Mouse (Mus musculus): ENCODE results near the gene Gm20683. TPM values are rescaled to one million over a fixed set of nuclear protein-coding genes. Genes with fewer than 3 reads are reported as not detected.

The Gm20683 gene
- polyA plus RNA-seq, 1 experiment from 2014 or later, result 8.1 TPM

DNA sequence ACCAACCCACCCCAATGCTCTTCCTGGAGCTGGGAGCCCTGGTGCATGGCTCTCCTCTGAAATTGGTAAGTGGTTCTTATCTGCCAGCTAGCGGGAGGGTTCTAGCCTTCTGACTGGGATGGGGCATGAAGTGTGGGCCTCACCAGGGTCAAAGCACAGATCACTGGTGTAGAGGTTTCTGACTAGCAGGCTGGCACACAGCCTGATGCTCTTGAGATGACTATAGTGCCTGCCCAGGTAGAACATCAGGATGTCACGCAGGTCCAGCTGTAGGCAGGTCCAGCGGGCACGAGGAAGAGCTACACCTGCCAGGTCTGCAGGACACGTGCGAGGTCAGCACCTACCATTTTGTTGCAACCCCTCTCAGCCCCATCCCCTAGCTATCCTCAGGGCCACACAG is 18.7 kb upstream of the Gm20683 start:
- WGBS, result 94% methylated on average over 6 of the region's 6 CpGs

DNA sequence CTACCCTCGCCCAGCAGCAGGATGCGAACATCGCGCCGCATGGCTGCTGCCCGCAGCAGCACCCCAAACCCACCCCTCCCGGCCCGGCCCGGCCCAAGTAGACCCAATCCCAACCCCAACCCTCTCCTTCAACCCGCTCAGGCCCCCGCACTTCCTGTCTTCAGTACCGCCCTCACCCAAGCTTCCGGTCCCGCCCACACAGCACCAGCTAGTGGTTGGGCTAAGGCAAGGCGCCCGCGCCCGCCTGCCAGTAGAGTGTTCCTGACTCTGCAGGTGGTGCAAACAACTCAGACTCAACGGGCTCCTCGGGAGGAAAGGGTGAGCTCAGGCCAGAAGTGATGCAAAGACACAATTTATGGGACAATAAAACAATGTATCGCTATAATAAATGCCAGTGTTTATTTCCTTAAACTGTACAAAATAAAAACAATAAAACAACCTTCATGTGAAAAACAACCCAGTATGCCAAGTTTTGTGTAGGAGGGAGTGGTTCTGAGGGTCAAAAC is 2.9 kb upstream of the Gm20683 start, which contains the start of gene Rhot2:
Rhot2 (minus strand) TSS at position 456 of the 506 bp plus-strand sequence.
- peak within 1 kb of the TSS; percentile 90 for H3K4me3 ChIP-seq
- no peaks in the 10 kb centered on the region for H3K27me3 ChIP-seq
- H3K9ac ChIP-seq, result peak within 1 kb of the TSS; percentile 88
- ATAC-seq (ENCODE audit: low FRiP score), result peak; percentile 91
- H3K27ac ChIP-seq, result peak within 1 kb of the TSS; percentile 79
- H3K4me1 ChIP-seq (replicated peaks), result peaks cover 18% of the 10 kb centered on the region
- peak within 1 kb of the TSS; percentile 96 for H3K4me2 ChIP-seq
- 1% methylated on average over 21 of the region's 21 CpGs for WGBS
- H3K9me3 ChIP-seq, result no peaks in the 10 kb centered on the region
- peaks cover 61% of the 10 kb centered on the region for H3K36me3 ChIP-seq

More for the DNA sequence above, 18.7 kb upstream of the Gm20683 start:
- Histone ChIP-seq H3K27me3 (no peaks in the 10 kb centered on the region), H3K4me2 (peak overlapping the region; percentile 82), H3K27ac (no peak overlapping the region), H3K4me1 (replicated peaks) (peaks cover 26% of the 10 kb centered on the region), H3K9ac (peak overlapping the region; percentile 85), H3K36me3 (peaks cover 1% of the 10 kb centered on the region; the same call in 1 of the 2 replicates), H3K4me3 (peak overlapping the region; percentile 69), H3K9me3 (no peaks in the 10 kb centered on the region)
- no peak for ATAC-seq (ENCODE audit: low FRiP score)

DNA sequence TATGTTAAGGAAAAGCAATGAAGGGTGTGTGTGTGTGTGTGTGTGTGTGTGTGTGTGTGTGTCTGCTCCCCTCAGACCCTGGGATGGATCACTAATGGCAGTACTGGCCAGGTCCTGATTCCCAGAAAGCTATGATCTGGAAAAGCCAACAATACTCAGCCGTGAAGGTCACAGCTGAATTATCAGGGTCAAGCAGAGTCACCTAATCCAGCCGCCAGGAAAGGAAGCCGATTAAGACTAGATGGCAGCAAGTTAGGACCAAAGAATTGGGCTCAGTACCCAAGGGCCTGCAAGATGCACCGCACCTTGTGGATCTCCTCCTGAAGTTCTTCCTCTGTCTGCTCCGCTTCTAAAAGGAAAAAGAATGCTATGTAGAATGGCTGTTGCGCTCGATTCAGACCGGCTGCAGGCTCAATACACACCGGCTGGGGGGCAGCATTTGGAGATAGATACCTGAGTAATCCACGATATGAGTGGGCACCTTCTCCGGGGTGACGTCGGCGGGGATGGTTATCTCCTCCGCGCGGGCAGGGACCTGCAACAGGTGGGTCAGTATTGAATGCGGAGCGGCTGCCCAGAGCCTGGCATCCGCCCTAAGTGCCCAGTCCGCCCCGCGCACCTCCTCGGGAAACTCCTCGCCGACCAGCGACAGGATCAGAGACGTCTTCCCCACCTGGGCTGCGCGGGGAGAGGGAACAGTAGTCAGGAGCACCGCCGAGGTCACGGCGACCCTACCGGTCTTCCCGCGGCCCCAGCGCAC is 2.3 kb upstream of the Gm20683 start:
- no peak; the same call in 1 of the 2 replicates for ATAC-seq (ENCODE audit: low FRiP score)
- Histone ChIP-seq H3K4me3 (peak overlapping the region; percentile 90), H3K4me2 (peak overlapping the region; percentile 96), H3K4me1 (replicated peaks) (peaks cover 23% of the 10 kb centered on the region), H3K36me3 (peaks cover 61% of the 10 kb centered on the region), H3K9me3 (no peaks in the 10 kb centered on the region), H3K27ac (peak overlapping the region; percentile 79), H3K9ac (peak overlapping the region; percentile 88), H3K27me3 (no peaks in the 10 kb centered on the region)
- 6% methylated on average over 36 of the region's 38 CpGs for WGBS

DNA sequence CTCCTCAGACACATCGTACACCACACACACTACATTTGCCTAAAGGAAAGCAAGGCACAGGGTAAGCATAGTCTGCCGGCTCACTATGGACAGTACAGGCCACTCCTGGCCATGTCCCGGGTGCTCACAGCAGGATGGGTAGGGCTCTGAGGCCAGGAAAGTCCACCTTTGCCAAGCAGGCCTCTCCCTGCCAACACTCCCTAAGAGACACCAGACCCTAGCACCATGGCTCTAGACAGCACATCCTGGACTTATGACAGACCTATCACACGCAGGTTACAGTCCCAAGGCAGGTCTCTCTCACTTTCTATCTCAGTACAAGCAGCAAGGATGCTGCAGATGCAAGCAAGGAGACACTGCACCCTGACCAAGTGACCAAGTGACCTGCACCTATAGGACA is 1.6 kb upstream of the Gm20683 start:
- ATAC-seq (ENCODE audit: low FRiP score), result no peak
- Histone ChIP-seq H3K4me1 (replicated peaks) (peaks cover 29% of the 10 kb centered on the region), H3K9ac (peak overlapping the region; percentile 88), H3K4me3 (peak overlapping the region; percentile 90), H3K27ac (no peak overlapping the region), H3K27me3 (no peaks in the 10 kb centered on the region), H3K9me3 (no peaks in the 10 kb centered on the region), H3K4me2 (peak overlapping the region; percentile 96), H3K36me3 (peaks cover 58% of the 10 kb centered on the region)
- 96% methylated on average over 4 of the region's 4 CpGs for WGBS

DNA sequence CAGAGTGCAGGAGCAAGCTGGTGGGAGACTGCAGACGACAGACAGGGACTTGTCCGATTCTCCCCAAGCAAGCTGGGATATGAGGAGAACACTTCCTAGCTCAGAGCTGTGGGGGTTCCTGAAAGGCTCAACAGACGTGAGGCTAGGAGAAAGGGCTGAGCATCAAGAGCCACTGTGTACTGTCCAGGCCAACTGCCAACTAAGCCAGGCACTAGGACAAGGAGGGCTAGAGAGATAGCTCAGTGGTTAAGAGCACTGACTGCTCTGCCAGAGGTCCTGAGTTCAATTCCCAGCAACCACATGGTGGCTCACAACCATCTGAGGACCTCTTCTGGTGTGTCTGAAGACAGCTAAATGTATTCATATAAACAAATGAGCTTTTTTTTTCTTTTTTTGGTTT is 946 bp upstream of the Gm20683 start:
- peaks cover 57% of the 10 kb centered on the region for H3K36me3 ChIP-seq
- H3K4me1 ChIP-seq (replicated peaks), result peaks cover 35% of the 10 kb centered on the region
- no peak overlapping the region for H3K4me2 ChIP-seq
- ATAC-seq (ENCODE audit: low FRiP score), result no peak
- 80% methylated on average over 3 of the region's 3 CpGs for WGBS
- no peak overlapping the region for H3K4me3 ChIP-seq
- no peak overlapping the region for H3K9ac ChIP-seq
- H3K27me3 ChIP-seq, result no peaks in the 10 kb centered on the region
- no peaks in the 10 kb centered on the region for H3K9me3 ChIP-seq
- no peak overlapping the region for H3K27ac ChIP-seq

DNA sequence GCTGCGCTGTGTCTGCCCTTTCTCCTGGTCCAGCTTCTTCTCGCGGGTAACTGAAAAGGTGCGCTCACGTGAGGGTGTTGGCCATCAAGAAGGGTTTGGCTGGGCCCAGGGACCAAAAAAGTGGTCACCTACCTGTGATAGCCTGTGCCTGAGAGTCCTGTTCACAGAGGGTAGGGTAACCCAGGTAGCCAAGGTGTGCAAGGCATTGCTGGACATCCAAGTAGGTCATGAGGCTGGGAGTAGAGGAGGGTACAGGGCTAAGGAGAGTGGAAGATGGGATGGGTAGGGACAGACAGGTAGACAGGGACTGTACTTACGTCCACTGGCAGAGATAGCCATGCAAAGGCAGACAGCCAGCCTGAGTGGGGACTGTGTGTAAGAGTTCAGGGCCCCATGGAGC is 1.0 kb downstream of the Gm20683 start:
- peaks cover 55% of the 10 kb centered on the region for H3K4me1 ChIP-seq (replicated peaks)
- no peaks in the 10 kb centered on the region for H3K9me3 ChIP-seq
- 97% methylated on average over 6 of the region's 6 CpGs for WGBS
- no peak for ATAC-seq (ENCODE audit: low FRiP score)
- no peak overlapping the region for H3K4me3 ChIP-seq
- no peaks in the 10 kb centered on the region for H3K27me3 ChIP-seq
- H3K27ac ChIP-seq, result no peak overlapping the region
- H3K4me2 ChIP-seq, result no peak overlapping the region
- no peak overlapping the region for H3K9ac ChIP-seq
- H3K36me3 ChIP-seq, result peaks cover 51% of the 10 kb centered on the region

DNA sequence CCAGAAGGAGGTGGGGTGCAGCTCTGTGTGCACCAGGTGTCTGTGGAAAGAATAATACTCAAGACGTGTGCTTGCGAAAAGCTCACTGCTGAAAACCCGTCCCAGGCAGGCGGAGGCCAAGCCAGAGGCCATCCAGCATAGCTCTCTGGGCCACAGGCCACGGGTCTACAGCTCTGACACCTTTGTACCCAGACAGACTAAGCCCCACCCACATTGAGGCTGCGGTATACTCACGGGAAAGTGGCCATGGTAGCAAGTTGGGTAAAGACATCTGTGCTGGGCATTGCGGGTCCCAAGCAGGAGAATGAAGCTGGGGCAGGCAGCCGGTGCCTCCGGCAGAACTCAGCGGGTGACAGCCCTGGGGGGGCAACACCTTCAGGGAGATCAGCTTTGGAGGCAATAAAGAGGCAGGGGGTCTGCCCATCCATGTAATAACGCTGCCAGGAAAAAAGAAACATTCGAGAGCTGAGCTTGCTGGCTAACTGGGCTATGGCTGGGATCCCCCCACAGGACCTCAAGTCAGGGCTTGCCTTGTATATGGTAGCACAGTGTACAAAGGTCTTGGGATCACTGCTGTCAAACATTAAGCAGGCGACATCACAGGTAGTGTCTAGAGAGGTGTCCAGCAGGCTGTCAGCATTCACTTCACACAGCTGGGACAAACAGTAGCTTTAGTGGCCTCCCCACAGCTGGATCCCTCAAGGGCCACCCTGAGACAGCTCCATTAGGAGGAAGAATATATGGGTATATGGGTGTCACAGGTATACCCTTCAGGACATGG is 1.9 kb downstream of the Gm20683 start:
- H3K9ac ChIP-seq, result peak overlapping the region; percentile 46; the same call in 1 of the 2 replicates
- H3K27me3 ChIP-seq, result no peaks in the 10 kb centered on the region
- no peak overlapping the region for H3K4me3 ChIP-seq
- H3K9me3 ChIP-seq, result no peaks in the 10 kb centered on the region
- peaks cover 59% of the 10 kb centered on the region for H3K4me1 ChIP-seq (replicated peaks)
- no peak for ATAC-seq (ENCODE audit: low FRiP score)
- no peak overlapping the region for H3K27ac ChIP-seq
- no peak overlapping the region for H3K4me2 ChIP-seq
- H3K36me3 ChIP-seq, result peaks cover 57% of the 10 kb centered on the region
- WGBS, result 89% methylated on average over 14 of the region's 14 CpGs

DNA sequence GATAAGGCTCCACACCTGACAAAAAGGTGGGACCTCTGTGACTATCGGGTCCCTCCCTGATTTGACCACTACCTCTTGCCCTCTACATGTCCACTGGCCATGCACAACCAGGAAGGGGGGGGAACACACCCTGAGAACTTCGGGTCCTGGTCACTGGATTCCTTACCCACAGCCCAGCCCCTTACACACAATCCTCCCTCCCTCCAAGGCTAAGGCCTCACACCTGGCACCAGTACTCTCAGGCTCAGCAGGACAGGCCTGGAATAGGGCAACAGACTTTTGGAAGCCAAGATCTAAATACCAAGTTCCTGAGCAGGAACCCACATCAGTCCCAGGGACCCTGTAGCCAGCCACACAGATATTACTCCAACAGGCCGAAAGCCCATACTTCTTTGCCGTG is 2.7 kb downstream of the Gm20683 start:
- H3K4me1 ChIP-seq (replicated peaks), result peaks cover 64% of the 10 kb centered on the region
- H3K27me3 ChIP-seq, result no peaks in the 10 kb centered on the region
- WGBS, result 87% methylated on average over 4 of the region's 4 CpGs
- peak overlapping the region; percentile 46; the same call in 1 of the 2 replicates for H3K9ac ChIP-seq
- peak overlapping the region; percentile 8; the same call in 1 of the 2 replicates for H3K27ac ChIP-seq
- no peak overlapping the region for H3K4me3 ChIP-seq
- no peak for ATAC-seq (ENCODE audit: low FRiP score)
- no peak overlapping the region for H3K4me2 ChIP-seq
- H3K36me3 ChIP-seq, result peaks cover 57% of the 10 kb centered on the region
- H3K9me3 ChIP-seq, result no peaks in the 10 kb centered on the region

DNA sequence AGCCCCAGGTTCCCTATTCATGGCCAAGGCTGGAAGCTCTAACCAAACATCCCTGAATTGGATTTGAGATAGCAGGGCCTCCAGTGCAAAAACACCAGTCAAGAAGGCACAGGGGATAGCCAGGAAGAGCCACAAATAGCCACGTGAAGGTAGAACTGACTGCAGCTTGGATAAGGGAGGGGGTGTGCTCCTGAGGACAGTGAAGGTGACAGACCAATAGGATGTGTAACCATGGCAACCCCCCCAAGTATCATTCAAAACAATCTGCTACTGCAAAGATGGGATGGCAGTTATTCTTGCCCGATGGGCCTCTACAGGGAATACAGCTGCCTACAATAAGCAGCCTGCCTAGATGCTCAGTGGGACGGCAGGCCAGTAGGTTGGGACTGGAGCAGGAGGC is 4.0 kb downstream of the Gm20683 start:
- Histone ChIP-seq H3K36me3 (peaks cover 56% of the 10 kb centered on the region), H3K4me2 (peak overlapping the region; percentile 99), H3K9me3 (no peaks in the 10 kb centered on the region), H3K9ac (peak overlapping the region; percentile 91), H3K27me3 (no peaks in the 10 kb centered on the region), H3K4me3 (peak overlapping the region; percentile 49), H3K4me1 (replicated peaks) (peaks cover 58% of the 10 kb centered on the region), H3K27ac (peak overlapping the region; percentile 88)
- ATAC-seq (ENCODE audit: low FRiP score), result no peak
- 12% methylated on average over 3 of the region's 3 CpGs for WGBS

DNA sequence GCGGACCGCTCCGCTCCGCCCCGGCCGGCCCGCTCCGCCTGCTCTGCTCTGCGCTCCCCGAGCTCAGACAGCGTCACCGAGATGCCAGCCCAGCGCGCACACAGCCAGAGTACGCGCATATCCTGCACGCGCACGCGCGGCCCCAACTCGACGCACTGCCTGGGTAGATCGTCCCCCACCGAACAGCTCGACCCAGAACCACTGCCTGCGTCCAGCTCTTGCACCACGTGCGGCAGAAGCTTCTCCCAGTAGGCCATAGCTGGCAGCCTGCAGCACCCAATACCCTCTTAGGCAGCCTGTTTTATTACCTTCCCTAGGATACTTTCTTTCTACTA is 4.5 kb downstream of the Gm20683 start, which contains the start of gene Rhbdl1:
Rhbdl1 (minus strand) TSS at position 220 of the 335 bp plus-strand sequence.
- H3K9me3 ChIP-seq, result no peaks in the 10 kb centered on the region
- ATAC-seq (ENCODE audit: low FRiP score), result peak; percentile 49; the same call in 1 of the 2 replicates
- H3K4me2 ChIP-seq, result peak within 1 kb of the TSS; percentile 99
- H3K27ac ChIP-seq, result peak within 1 kb of the TSS; percentile 88
- peak within 1 kb of the TSS; percentile 91 for H3K9ac ChIP-seq
- WGBS, result under 1% methylated on average over 29 of the region's 29 CpGs
- H3K36me3 ChIP-seq, result peaks cover 52% of the 10 kb centered on the region
- peaks cover 61% of the 10 kb centered on the region for H3K4me1 ChIP-seq (replicated peaks)
- no peaks in the 10 kb centered on the region for H3K27me3 ChIP-seq
- H3K4me3 ChIP-seq, result peak within 1 kb of the TSS; percentile 49

DNA sequence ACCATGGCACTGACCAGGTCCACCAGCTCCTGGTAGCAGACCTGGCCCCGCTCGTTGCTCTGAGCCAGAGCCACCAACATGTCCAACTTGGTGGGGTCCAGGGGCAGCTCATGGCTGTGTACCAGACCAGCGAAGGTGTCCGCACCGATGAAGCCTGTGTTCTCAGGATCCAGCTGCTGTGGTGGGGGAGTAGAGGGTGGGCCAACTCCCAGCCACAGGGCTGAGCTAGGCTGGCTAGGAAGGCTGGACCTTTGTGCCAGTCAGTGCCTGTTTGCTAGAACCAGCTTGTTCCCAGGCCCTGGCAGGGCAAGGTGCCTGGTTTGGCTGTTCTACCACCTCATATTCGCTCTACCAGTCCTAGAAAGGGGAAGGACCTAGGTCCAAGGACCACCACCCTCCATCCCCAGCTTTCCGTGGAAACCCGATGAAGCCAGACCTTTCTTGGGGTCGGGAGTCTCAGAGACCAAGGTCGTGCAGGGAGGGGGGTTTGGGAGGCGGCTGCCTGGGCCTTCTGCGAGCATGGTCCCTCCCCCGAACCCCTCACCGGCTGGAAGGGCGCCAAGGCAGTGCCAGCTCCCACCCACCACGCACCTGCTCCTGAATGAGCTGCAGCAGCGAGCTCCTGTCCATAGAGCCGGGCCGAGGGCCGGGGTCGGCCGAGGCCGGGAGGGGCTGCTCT is 5.0 kb downstream of the Gm20683 start:
- 22% methylated on average over 23 of the region's 23 CpGs for WGBS
- H3K9ac ChIP-seq, result peak overlapping the region; percentile 91
- peak overlapping the region; percentile 49 for H3K4me3 ChIP-seq
- H3K4me1 ChIP-seq (replicated peaks), result peaks cover 66% of the 10 kb centered on the region
- peak overlapping the region; percentile 88 for H3K27ac ChIP-seq
- no peak for ATAC-seq (ENCODE audit: low FRiP score)
- no peaks in the 10 kb centered on the region for H3K9me3 ChIP-seq
- peak overlapping the region; percentile 99 for H3K4me2 ChIP-seq
- H3K36me3 ChIP-seq, result peaks cover 49% of the 10 kb centered on the region
- H3K27me3 ChIP-seq, result no peaks in the 10 kb centered on the region

DNA sequence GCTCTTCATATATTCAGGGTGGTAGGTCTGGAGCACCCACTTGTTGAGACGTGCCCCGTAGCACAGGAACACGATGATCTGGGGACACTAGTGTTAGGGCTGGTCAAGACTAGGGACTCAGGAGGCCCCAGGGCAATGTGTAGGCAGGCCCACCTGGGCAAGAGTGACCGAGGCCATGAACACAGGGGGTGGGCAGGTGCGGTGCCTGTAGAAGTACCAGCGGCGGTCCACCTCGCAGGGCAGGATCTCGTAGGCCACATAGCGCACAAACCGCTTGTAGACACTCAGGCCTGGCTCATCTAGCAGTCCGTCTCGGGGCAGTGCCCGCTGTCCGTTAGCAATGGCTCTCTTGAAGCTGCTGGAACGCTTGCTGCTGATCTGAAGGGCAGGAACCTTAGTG is 5.7 kb downstream of the Gm20683 start:
- Histone ChIP-seq H3K9me3 (no peaks in the 10 kb centered on the region), H3K27ac (peak overlapping the region; percentile 88; the same call in 1 of the 2 replicates), H3K9ac (peak overlapping the region; percentile 91), H3K4me1 (replicated peaks) (peaks cover 74% of the 10 kb centered on the region), H3K4me3 (peak overlapping the region; percentile 49; the same call in 1 of the 2 replicates), H3K36me3 (peaks cover 49% of the 10 kb centered on the region), H3K4me2 (peak overlapping the region; percentile 99), H3K27me3 (no peaks in the 10 kb centered on the region)
- WGBS, result 90% methylated on average over 16 of the region's 16 CpGs
- ATAC-seq (ENCODE audit: low FRiP score), result no peak

Measured in hindbrain, embryonic 13.5 days (tissue).